Mouse (Mus musculus): ENCODE measurements at regions not wholly inside any gene's neighbourhood (a gene's known extent, or its start where the extent isn't known, plus 50 kb on each side); places are given as distances from the start of the nearest gene placed in this dataset.

GRCm38 (mm10) chr13:52070731-52071663 lies 224.5 kb downstream of the Gadd45g start:
- no peak for ATAC-seq (replicated peaks; ENCODE audit: low FRiP score, poor library complexity, severe bottlenecking)

- no peak for ATAC-seq (replicated peaks; ENCODE audit: low FRiP score, poor library complexity, severe bottlenecking)
These were observed 231.1 kb downstream of the Gadd45g start for GRCm38 (mm10) chr13:52077616-52078015.

GRCm38 (mm10) chr13:52078561-52078960 lies 232.1 kb downstream of the Gadd45g start:
- ATAC-seq (replicated peaks; ENCODE audit: low FRiP score, poor library complexity, severe bottlenecking): no peak

- no peak for ATAC-seq (replicated peaks; ENCODE audit: low FRiP score, poor library complexity, severe bottlenecking)
These were observed 233.3 kb downstream of the Gadd45g start for GRCm38 (mm10) chr13:52079678-52080246.

GRCm38 (mm10) chr13:52083601-52084455 lies 237.3 kb downstream of the Gadd45g start:
- ATAC-seq (replicated peaks; ENCODE audit: low FRiP score, poor library complexity, severe bottlenecking): no peak

GRCm38 (mm10) chr13:52085110-52085509 lies 238.6 kb downstream of the Gadd45g start:
- ATAC-seq (replicated peaks; ENCODE audit: low FRiP score, poor library complexity, severe bottlenecking): no peak

- ATAC-seq (replicated peaks; ENCODE audit: low FRiP score, poor library complexity, severe bottlenecking): no peak
These were observed 241.8 kb downstream of the Gadd45g start for GRCm38 (mm10) chr13:52088319-52088718.

- no peak for ATAC-seq (replicated peaks; ENCODE audit: low FRiP score, poor library complexity, severe bottlenecking)
These were observed 243.9 kb downstream of the Gadd45g start for GRCm38 (mm10) chr13:52090365-52090764.

- no peak for ATAC-seq (replicated peaks; ENCODE audit: low FRiP score, poor library complexity, severe bottlenecking)
These were observed 248.3 kb downstream of the Gadd45g start for GRCm38 (mm10) chr13:52094785-52095184.

- ATAC-seq (replicated peaks; ENCODE audit: low FRiP score, poor library complexity, severe bottlenecking): no peak
These were observed 250.0 kb downstream of the Gadd45g start for GRCm38 (mm10) chr13:52096506-52096905.

GRCm38 (mm10) chr13:52105989-52106642 lies 259.6 kb downstream of the Gadd45g start:
- ATAC-seq (replicated peaks; ENCODE audit: low FRiP score, poor library complexity, severe bottlenecking): no peak

GRCm38 (mm10) chr13:52108349-52108921 lies 262.0 kb downstream of the Gadd45g start:
- no peak for ATAC-seq (replicated peaks; ENCODE audit: low FRiP score, poor library complexity, severe bottlenecking)

GRCm38 (mm10) chr13:52109039-52109759 lies 262.7 kb downstream of the Gadd45g start:
- ATAC-seq (replicated peaks; ENCODE audit: low FRiP score, poor library complexity, severe bottlenecking): no peak

- ATAC-seq (replicated peaks; ENCODE audit: low FRiP score, poor library complexity, severe bottlenecking): no peak
These were observed 264.3 kb downstream of the Gadd45g start for GRCm38 (mm10) chr13:52110750-52111149.

- ATAC-seq (replicated peaks; ENCODE audit: low FRiP score, poor library complexity, severe bottlenecking): no peak
These were observed 267.1 kb downstream of the Gadd45g start for GRCm38 (mm10) chr13:52113549-52113948.

- no peak for ATAC-seq (replicated peaks; ENCODE audit: low FRiP score, poor library complexity, severe bottlenecking)
These were observed 268.0 kb downstream of the Gadd45g start for GRCm38 (mm10) chr13:52114431-52114830.

GRCm38 (mm10) chr13:52114962-52115361 lies 268.5 kb downstream of the Gadd45g start:
- no peak for ATAC-seq (replicated peaks; ENCODE audit: low FRiP score, poor library complexity, severe bottlenecking)

GRCm38 (mm10) chr13:52116241-52116640 lies 269.8 kb downstream of the Gadd45g start:
- ATAC-seq (replicated peaks; ENCODE audit: low FRiP score, poor library complexity, severe bottlenecking): no peak

- peak; percentile 56 for ATAC-seq (replicated peaks; ENCODE audit: low FRiP score, poor library complexity, severe bottlenecking)
These were observed 270.3 kb downstream of the Gadd45g start for GRCm38 (mm10) chr13:52116756-52117155.
